Mouse (Mus musculus): ENCODE results near the gene Rpia. TPM values are rescaled to one million over a fixed set of nuclear protein-coding genes. Genes with fewer than 3 reads are reported as not detected.

The Rpia gene
- 27.8 and 37.0 TPM in 2 replicates for polyA plus RNA-seq (2012)

- no peak for TF ChIP-seq GATA1 (IDR thresholded peaks at IDR 0.05; ENCODE audit: low read length)
Observed at GRCm38 (mm10) chr6:70791824-70792535, at the start of gene Rpia. TSS of gene Rpia (minus strand) at chr6:70792232.

DNA sequence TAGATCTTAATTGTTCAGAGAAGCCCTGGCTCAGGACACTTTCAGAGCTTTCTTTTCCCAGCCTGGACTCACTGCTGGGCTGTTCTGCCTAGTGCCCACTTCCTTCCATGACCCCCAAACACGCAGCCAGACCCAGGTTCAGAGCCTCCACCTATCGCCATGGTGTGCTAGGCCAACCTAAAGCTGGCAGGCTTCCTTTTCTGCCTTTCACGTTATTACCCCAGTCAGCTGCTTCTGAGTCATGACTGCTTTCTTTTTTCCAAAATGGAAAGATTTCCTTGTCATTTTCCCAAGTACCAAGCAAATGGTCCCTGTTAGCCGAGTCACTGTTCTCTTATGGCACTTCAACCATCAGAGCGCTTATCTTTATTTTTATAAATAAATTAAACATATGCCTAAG lies 48.2 kb upstream of the Rpia start:
- no peak for TF ChIP-seq GATA1 (IDR thresholded peaks at IDR 0.05; ENCODE audit: low read length)

GRCm38 (mm10) chr6:70838532-70838931 lies 46.5 kb upstream of the Rpia start:
- TF ChIP-seq GATA1 (IDR thresholded peaks at IDR 0.05; ENCODE audit: low read length), result no peak

- no peak for TF ChIP-seq GATA1 (IDR thresholded peaks at IDR 0.05; ENCODE audit: low read length)
Observed at GRCm38 (mm10) chr6:70837297-70837696, 45.3 kb upstream of the Rpia start.

DNA sequence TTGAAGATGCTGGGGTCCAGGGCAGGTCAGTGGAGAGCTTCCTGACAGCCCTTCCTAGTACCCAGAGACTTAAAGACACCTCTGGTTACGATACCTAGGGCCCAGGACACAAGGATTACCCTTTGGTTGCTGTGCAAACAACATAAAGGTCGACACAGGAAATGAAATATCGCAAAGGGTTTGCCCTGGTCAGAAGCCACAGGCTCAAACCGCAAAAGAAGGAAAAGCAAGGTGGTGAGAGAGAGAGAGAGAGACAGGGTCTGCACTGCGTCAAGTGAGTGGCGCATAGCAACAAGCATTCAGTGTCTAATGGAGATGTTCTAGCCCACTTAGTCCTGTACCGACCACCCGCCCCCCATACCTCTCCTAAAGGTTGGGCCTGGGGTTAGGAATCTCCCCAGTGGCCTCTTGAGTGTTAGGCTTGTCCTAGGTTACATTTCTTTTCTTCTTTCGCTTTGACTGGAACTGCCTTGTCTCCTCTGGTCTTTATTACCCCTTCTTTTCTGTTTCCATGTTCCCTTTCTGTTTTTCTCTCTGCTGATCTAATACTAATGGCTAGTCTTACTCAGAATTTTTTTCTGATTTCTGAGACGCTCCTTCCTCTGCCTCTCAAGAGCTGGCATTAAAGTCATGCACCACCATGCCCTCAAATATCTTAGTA lies 39.3 kb upstream of the Rpia start:
- no peak for TF ChIP-seq GATA1 (IDR thresholded peaks at IDR 0.05; ENCODE audit: low read length)

DNA sequence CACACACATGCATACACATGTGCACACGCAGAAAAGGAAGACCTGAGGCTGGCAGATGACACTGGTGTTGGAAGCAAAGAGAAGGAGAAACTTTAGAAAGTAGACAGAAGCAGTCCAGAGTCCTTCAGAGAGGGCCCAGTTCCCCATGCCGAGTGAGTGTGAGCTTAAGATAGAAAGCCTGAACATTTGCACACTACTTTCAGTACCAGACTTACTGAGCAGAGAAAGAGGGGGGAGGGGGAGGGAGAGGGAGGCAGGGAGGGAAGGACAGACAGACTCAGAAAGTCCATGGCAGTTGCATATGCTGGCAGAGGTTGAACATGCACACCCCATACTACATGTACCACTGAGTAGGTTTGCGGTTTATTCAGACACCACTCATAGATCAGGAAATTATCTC lies 38.5 kb upstream of the Rpia start:
- no peak for TF ChIP-seq GATA1 (IDR thresholded peaks at IDR 0.05; ENCODE audit: low read length)

- TF ChIP-seq GATA1 (IDR thresholded peaks at IDR 0.05; ENCODE audit: low read length), result no peak
Observed at GRCm38 (mm10) chr6:70829451-70829850, 37.4 kb upstream of the Rpia start.

DNA sequence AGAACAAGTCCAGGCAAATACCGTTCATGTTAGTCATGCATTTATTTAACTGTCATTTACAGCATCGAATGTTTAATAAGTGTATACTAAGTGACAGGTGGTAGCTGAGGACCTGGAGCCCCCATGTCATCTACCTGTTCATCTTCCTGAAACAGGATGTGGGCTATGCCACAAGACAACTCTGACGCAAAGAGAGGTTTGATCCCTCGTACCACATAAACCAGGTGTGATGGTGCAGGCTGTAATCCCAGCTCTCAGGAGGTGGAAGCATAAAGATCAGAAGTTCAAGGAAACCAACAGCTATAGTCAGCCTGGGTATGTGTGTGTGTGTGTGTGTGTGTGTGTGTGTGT lies 32.9 kb upstream of the Rpia start:
- TF ChIP-seq GATA1 (IDR thresholded peaks at IDR 0.05; ENCODE audit: low read length), result no peak

DNA sequence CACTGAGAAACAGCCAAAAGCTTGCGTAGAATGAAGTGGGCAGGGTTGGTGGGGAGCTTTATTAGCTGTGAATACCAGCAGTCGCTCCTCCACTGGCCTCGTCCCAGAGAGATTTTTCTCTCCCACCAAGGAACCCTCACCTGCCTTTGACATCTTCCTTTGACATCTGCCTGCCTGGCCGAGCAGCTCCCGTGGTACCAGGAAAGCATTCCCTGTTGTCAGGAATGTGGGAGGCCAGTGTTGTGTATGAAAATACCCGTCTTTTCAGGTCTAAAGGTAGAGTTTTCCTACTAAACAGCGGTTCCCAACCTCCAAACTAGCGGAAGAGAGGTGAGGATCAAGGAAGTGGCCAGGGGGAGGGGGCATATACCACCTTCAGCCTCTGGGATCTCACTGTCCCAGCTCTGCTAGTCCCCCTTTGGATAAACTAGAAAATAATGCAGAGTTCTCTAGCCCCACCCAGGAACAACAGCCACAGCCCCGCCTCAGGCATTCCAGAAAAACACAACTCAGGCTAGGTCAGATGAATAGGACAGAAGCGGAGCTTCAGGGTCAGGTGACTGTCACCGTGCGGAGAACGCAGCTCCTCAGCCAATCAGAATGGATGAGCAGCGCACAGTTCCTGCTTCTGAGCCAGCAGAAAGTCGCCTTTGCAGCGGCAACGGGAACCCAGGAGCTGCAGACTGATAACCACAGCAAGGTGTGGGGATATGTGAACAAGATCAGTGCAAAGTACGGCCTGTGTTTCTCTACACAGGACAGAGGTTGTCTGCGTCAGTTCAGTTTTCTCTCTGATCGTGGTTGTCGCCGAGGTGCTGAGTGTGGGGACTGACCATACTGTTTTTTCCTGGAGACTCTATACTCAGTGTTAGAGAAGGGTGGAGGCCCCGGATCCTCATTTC lies 32.3 kb upstream of the Rpia start:
- no peak for TF ChIP-seq GATA1 (IDR thresholded peaks at IDR 0.05; ENCODE audit: low read length)

GRCm38 (mm10) chr6:70822386-70822910 lies 30.4 kb upstream of the Rpia start:
- TF ChIP-seq GATA1 (IDR thresholded peaks at IDR 0.05; ENCODE audit: low read length), result no peak

DNA sequence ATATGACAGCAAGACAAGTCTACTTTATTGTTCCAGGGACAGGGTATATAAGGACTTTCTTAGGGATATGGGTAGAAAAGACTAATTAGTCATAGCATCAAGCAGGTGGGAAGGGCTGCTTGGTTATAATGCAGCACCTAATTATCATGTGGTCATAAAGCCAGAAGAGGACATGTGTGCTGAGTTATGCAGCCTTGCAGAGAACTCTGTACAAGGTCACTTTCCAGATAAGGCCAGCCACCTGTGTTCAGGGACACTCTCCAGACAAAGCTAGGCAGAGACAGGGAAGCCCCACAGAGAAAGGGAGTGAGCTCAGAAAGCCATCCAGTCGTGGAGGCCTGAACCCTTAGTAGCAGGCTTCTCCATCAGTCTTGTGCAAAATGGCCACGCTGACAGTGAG lies 29.5 kb upstream of the Rpia start:
- no peak for TF ChIP-seq GATA1 (IDR thresholded peaks at IDR 0.05; ENCODE audit: low read length)

DNA sequence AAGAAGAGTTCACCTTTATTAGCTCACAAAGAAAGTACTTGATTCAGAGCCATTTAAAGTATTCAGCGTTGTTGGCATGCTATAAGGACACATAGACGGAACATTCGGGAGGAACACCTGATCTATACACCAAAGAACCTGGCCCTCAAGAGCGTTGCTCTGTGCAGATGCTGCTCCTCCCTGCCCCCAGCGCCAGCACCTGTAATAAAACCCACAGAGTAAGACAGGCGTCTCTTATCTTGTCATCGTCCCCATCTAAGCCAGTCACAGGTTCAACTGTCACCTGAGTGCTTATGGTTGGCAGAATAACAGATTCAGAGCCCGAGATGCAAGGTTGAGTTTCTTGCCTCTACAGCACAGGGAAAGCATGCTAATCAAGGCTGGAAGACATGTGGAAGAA lies 23.4 kb upstream of the Rpia start:
- TF ChIP-seq GATA1 (IDR thresholded peaks at IDR 0.05; ENCODE audit: low read length), result no peak

GRCm38 (mm10) chr6:70814629-70814950 lies 22.6 kb upstream of the Rpia start:
- TF ChIP-seq GATA1 (IDR thresholded peaks at IDR 0.05; ENCODE audit: low read length), result no peak

- no peak for TF ChIP-seq GATA1 (IDR thresholded peaks at IDR 0.05; ENCODE audit: low read length)
Observed at GRCm38 (mm10) chr6:70813921-70814628, 22.0 kb upstream of the Rpia start.

DNA sequence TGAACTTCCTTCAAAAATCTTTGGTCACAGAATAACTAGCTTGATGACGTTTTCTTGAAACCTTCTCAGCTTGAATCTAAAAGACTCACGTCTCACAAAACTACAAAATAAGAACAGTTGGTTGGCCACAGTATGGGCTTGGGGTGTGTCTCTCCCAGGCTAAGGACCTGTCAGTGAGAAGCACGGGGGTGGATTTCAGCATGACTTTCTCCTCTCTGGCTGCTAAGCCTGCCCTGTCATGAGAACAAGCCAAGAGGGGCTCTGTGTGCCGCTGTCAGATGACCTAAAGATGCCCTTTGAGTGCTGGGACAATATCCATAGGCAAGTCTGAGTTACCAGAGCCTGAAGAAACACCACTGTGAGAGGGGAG lies 20.5 kb upstream of the Rpia start:
- no peak for TF ChIP-seq GATA1 (IDR thresholded peaks at IDR 0.05; ENCODE audit: low read length)
